12 mouse cellular contexts compared by ENCODE assay signal in the genomic region with DNA sequence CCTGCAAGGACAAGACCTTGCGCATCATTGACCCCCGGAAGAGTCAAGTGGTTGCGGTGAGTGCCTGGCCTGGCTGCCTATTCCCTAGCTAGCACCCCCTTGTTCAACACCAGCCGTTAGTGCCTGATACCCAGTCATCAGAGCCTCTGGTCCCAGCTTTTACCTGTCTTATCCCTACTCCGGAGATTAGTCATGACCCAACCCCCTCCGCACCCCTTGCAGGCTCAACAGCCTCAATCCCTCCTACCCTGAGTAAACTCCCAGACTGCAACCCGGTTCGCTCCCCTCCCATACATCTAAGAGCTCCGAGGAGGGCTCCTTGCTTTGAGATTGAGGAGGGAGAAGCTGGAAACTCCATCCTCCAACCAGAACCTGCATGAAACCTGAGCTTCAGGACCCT. TPM values are rescaled to one million over a fixed set of nuclear protein-coding genes. Genes with fewer than 3 reads are reported as not detected.
A peak's percentile ranks its signal among the peaks of the same experiment; 100 is the strongest.
DNase-seq lines count a peak whose midpoint lies in the region; ATAC-seq lines count a peak whose summit lies in the region.
"Had no signal": no experiment of that assay in that cellular context is flagged by ENCODE, and none has a peak within 500 bp of the region (broad histone marks: within the 10 kb centered on the region; RNA-seq: fewer than 3 reads in every experiment).

No protein-coding gene starts in this region.

- H3K27ac ChIP-seq in heart, embryonic 12.5 days (ENCODE audit: poor library complexity, severe bottlenecking), result no peak overlapping the region
- no peak overlapping the region for H3K27ac ChIP-seq in liver, embryonic 12.5 days
- H3K27ac ChIP-seq in embryonic facial prominence, embryonic 14.5 days (replicated peaks; ENCODE audit: low read depth, low read length), result no peak overlapping the region
- no peak overlapping the region for H3K27ac ChIP-seq in stomach, embryonic 15.5 days
- H3K27ac ChIP-seq: embryonic facial prominence, embryonic 12.5 days; forebrain, embryonic 15.5 days; hindbrain, postnatal 0 days had no signal

- H3K4me3 ChIP-seq in heart, embryonic 12.5 days, result no peak overlapping the region
- no peak overlapping the region for H3K4me3 ChIP-seq in liver, embryonic 12.5 days
- H3K4me3 ChIP-seq in embryonic facial prominence, embryonic 14.5 days (ENCODE audit: low read depth, low read length), result no peak overlapping the region
- no peak overlapping the region for H3K4me3 ChIP-seq in stomach, embryonic 15.5 days (replicated peaks)
- H3K4me3 ChIP-seq: forebrain, embryonic 15.5 days had no signal

- peaks cover 21% of the 10 kb centered on the region for H3K36me3 ChIP-seq in heart, embryonic 12.5 days
- H3K36me3 ChIP-seq in liver, embryonic 12.5 days, result peaks cover 5% of the 10 kb centered on the region; the same call in 1 of the 2 replicates
- H3K36me3 ChIP-seq in embryonic facial prominence, embryonic 14.5 days (ENCODE audit: control insufficient read depth, insufficient read depth, low read length), result peaks cover 9% of the 10 kb centered on the region
- 0 out of 2 replicates have a peak, but pooled peaks cover 1% of the 10 kb centered on the region for H3K36me3 ChIP-seq in stomach, embryonic 15.5 days

- no peak for DNase-seq in heart, adult 9 months (ENCODE audit: low spot score in 2 of 2)
- DNase-seq in liver, result no peak
- no peak for DNase-seq in embryonic facial prominence, embryonic 14.5 days (ENCODE audit: low spot score)
- DNase-seq in right cerebral cortex, postnatal 25 days, result no peak
- no peak for DNase-seq in urinary bladder, postnatal 14 days (ENCODE audit: low spot score)

- 35% methylated on average over 9 of the region's 9 CpGs for WGBS in heart, embryonic 12.5 days
- WGBS in liver, embryonic 12.5 days (ENCODE audit: insufficient replicate concordance), result 33% methylated on average over 9 of the region's 9 CpGs
- WGBS in embryonic facial prominence, embryonic 14.5 days, result 27% methylated on average over 9 of the region's 9 CpGs
- 30% methylated on average over 9 of the region's 9 CpGs for WGBS in stomach, embryonic 15.5 days

- peaks cover 43% of the 10 kb centered on the region for H3K27me3 ChIP-seq in heart, embryonic 12.5 days (replicated peaks)
- H3K27me3 ChIP-seq in liver, embryonic 12.5 days (replicated peaks), result peaks cover 79% of the 10 kb centered on the region
- H3K27me3 ChIP-seq in embryonic facial prominence, embryonic 14.5 days (replicated peaks; ENCODE audit: control insufficient read depth, insufficient read depth, low read length), result peaks cover 50% of the 10 kb centered on the region
- peaks cover 55% of the 10 kb centered on the region for H3K27me3 ChIP-seq in stomach, embryonic 15.5 days (replicated peaks)
- H3K27me3 ChIP-seq: Patski had no signal

- no peaks in the 10 kb centered on the region for H3K9me3 ChIP-seq in heart, embryonic 12.5 days (replicated peaks)
- H3K9me3 ChIP-seq in liver, embryonic 12.5 days (replicated peaks), result no peaks in the 10 kb centered on the region
- no peaks in the 10 kb centered on the region for H3K9me3 ChIP-seq in embryonic facial prominence, embryonic 14.5 days (ENCODE audit: control insufficient read depth, low read length)
- no peaks in the 10 kb centered on the region for H3K9me3 ChIP-seq in stomach, embryonic 15.5 days
- H3K9me3 ChIP-seq: embryonic facial prominence, embryonic 12.5 days; forebrain, embryonic 15.5 days had no signal

- peak overlapping the region; percentile 30; the same call in 1 of the 2 replicates for H3K4me2 ChIP-seq in heart, embryonic 12.5 days
- peak overlapping the region; percentile 54 for H3K4me2 ChIP-seq in liver, embryonic 12.5 days
- peak overlapping the region; percentile 26; the same call in 1 of the 2 replicates for H3K4me2 ChIP-seq in embryonic facial prominence, embryonic 14.5 days (ENCODE audit: low read depth, low read length)
- H3K4me2 ChIP-seq in stomach, embryonic 15.5 days, result peak overlapping the region; percentile 40; the same call in 1 of the 2 replicates
- H3K4me2 ChIP-seq: forebrain, embryonic 15.5 days had no signal

- ATAC-seq in heart, embryonic 12.5 days (ENCODE audit: insufficient number of reproducible peaks, low FRiP score), result no peak
- ATAC-seq in liver, embryonic 12.5 days, result no peak
- no peak for ATAC-seq in embryonic facial prominence, embryonic 14.5 days (ENCODE audit: low read depth)
- no peak for ATAC-seq in stomach, embryonic 15.5 days (ENCODE audit: insufficient read depth, low FRiP score, low read depth)
- ATAC-seq: forebrain, embryonic 15.5 days; Patski had no signal

- no peak overlapping the region for H3K9ac ChIP-seq in heart, embryonic 12.5 days
- no peak overlapping the region for H3K9ac ChIP-seq in liver, embryonic 12.5 days
- H3K9ac ChIP-seq in embryonic facial prominence, embryonic 14.5 days (ENCODE audit: low read depth, low read length), result no peak overlapping the region
- H3K9ac ChIP-seq in stomach, embryonic 15.5 days, result no peak overlapping the region
- H3K9ac ChIP-seq: embryonic facial prominence, embryonic 12.5 days; forebrain, embryonic 15.5 days had no signal

- peaks cover 57% of the 10 kb centered on the region for H3K4me1 ChIP-seq in heart, embryonic 12.5 days (replicated peaks)
- H3K4me1 ChIP-seq in liver, embryonic 12.5 days, result peaks cover 28% of the 10 kb centered on the region
- 0 out of 2 replicates have a peak, but pooled peaks cover 3% of the 10 kb centered on the region for H3K4me1 ChIP-seq in embryonic facial prominence, embryonic 14.5 days (ENCODE audit: control insufficient read depth, insufficient read depth, low read length)
- H3K4me1 ChIP-seq in stomach, embryonic 15.5 days, result peaks cover 18% of the 10 kb centered on the region

RNA-seq across cellular contexts. Expression of a gene that starts 4.3 kb away (rescaled TPM):
- 30.1 and 32.0 TPM in 2 replicates for polyA plus RNA-seq in heart, embryonic 12.5 days (2016; fragmentation: Nextera tagmentation; extraction: Ambion mirVana)
- not detected in 2 replicates for polyA plus RNA-seq in liver, embryonic 12.5 days (2016; fragmentation: Nextera tagmentation; extraction: Ambion mirVana)
- polyA plus RNA-seq in embryonic facial prominence, embryonic 14.5 days (2014; fragmentation: Nextera tagmentation; extraction: Ambion mirVana), result 4.4 and 7.2 TPM in 2 replicates
- polyA plus RNA-seq in stomach, embryonic 15.5 days (2015; fragmentation: Nextera tagmentation; extraction: Ambion mirVana), result 0.17 and 0.18 TPM in 2 replicates

RNA-seq across cellular contexts. Expression of a gene that starts 22.9 kb away (rescaled TPM):
- 3.7 and 4.8 TPM in 2 replicates for polyA plus RNA-seq in heart, embryonic 12.5 days (2016; fragmentation: Nextera tagmentation; extraction: Ambion mirVana)
- polyA plus RNA-seq in liver, embryonic 12.5 days (2016; fragmentation: Nextera tagmentation; extraction: Ambion mirVana), result 2.1 and 2.5 TPM in 2 replicates
- 11.4 and 11.6 TPM in 2 replicates for polyA plus RNA-seq in embryonic facial prominence, embryonic 14.5 days (2014; fragmentation: Nextera tagmentation; extraction: Ambion mirVana)
- 5.9 and 6.2 TPM in 2 replicates for polyA plus RNA-seq in stomach, embryonic 15.5 days (2015; fragmentation: Nextera tagmentation; extraction: Ambion mirVana)

RNA-seq across cellular contexts. Expression of a gene that starts 26.8 kb away (rescaled TPM):
- polyA plus RNA-seq in heart, embryonic 12.5 days (2016; fragmentation: Nextera tagmentation; extraction: Ambion mirVana), result 9.3 and 10.2 TPM in 2 replicates
- polyA plus RNA-seq in liver, embryonic 12.5 days (2016; fragmentation: Nextera tagmentation; extraction: Ambion mirVana), result 3.1 and 3.2 TPM in 2 replicates
- polyA plus RNA-seq in embryonic facial prominence, embryonic 14.5 days (2014; fragmentation: Nextera tagmentation; extraction: Ambion mirVana), result 15.1 and 16.7 TPM in 2 replicates
- polyA plus RNA-seq in stomach, embryonic 15.5 days (2015; fragmentation: Nextera tagmentation; extraction: Ambion mirVana), result 9.7 and 10.9 TPM in 2 replicates

RNA-seq across cellular contexts. Expression of a gene that starts 48.4 kb away (rescaled TPM):
- polyA plus RNA-seq in heart, embryonic 12.5 days (2016; fragmentation: Nextera tagmentation; extraction: Ambion mirVana), result 0.72 and 1.4 TPM in 2 replicates
- polyA plus RNA-seq in liver, embryonic 12.5 days (2016; fragmentation: Nextera tagmentation; extraction: Ambion mirVana), result 3.0 and 3.6 TPM in 2 replicates
- polyA plus RNA-seq in embryonic facial prominence, embryonic 14.5 days (2014; fragmentation: Nextera tagmentation; extraction: Ambion mirVana), result 2.3 and 3.3 TPM in 2 replicates
- 4.0 and 5.2 TPM in 2 replicates for polyA plus RNA-seq in stomach, embryonic 15.5 days (2015; fragmentation: Nextera tagmentation; extraction: Ambion mirVana)

RNA-seq across cellular contexts. Expression of a gene that starts 49.2 kb away (rescaled TPM):
- 29.4 and 30.2 TPM in 2 replicates for polyA plus RNA-seq in heart, embryonic 12.5 days (2016; fragmentation: Nextera tagmentation; extraction: Ambion mirVana)
- polyA plus RNA-seq in liver, embryonic 12.5 days (2016; fragmentation: Nextera tagmentation; extraction: Ambion mirVana), result 9.3 and 11.1 TPM in 2 replicates
- 51.2 and 52.3 TPM in 2 replicates for polyA plus RNA-seq in embryonic facial prominence, embryonic 14.5 days (2014; fragmentation: Nextera tagmentation; extraction: Ambion mirVana)
- polyA plus RNA-seq in stomach, embryonic 15.5 days (2015; fragmentation: Nextera tagmentation; extraction: Ambion mirVana), result 33.7 and 35.8 TPM in 2 replicates
